Mouse (Mus musculus): ENCODE data around the gene Dlx1. TPM values are rescaled to one million over a fixed set of nuclear protein-coding genes. Genes with fewer than 3 reads are reported as not detected.

Dlx1 gene
- total and polyA plus RNA-seq, 2 experiments from 2014 or later: not detected

DNA sequence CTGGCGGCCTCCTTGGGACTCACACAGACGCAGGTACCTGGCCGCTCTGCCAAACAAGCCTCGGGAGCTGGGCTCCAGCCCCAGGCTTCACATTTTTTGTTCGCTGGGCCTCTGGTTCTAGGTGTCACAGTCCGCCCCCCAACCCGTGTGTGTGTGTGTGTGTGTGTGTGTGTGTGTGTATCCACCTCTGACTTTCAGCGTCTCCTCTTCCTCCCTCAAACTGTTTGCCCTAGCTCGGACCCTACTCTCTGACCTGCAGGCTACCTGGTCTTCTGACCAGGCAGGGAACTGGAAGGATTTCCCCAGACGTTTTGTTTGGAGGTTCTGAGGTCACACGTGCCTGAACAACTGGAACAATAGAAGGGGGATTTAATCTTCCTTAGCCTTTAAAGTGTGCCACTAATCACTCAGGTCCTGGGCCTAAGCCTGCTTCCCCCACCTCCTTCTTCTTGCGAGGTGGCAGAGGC lies 3.2 kb downstream of the Dlx1 start:
- TF ChIP-seq CTCF (IDR thresholded peaks at IDR 0.05; ENCODE audit: low read depth): no peak
- no peak for TF ChIP-seq EP300 (IDR thresholded peaks at IDR 0.05; ENCODE audit: low read depth)
- ATAC-seq (ENCODE audit: insufficient read depth, low read depth) (no peak), DNase-seq (ENCODE audit: low spot score) (no peak)
- H3K9ac ChIP-seq (replicated peaks; ENCODE audit: low read depth, low read length): no peak overlapping the region
- WGBS: 6% methylated on average over 12 of the region's 12 CpGs
- H3K9me3 ChIP-seq (replicated peaks; ENCODE audit: control insufficient read depth, low read length): no peaks in the 10 kb centered on the region
- H3K4me2 ChIP-seq (ENCODE audit: low read depth, low read length): no peak overlapping the region
- H3K36me3 ChIP-seq (replicated peaks; ENCODE audit: control insufficient read depth, insufficient read depth, low read length): no peaks in the 10 kb centered on the region
- H3K27ac ChIP-seq (ENCODE audit: low read depth): no peak overlapping the region
- H3K4me3 ChIP-seq (ENCODE audit: low read depth, low read length): no peak overlapping the region
- H3K27me3 ChIP-seq (ENCODE audit: control insufficient read depth, insufficient read depth, low read length): peaks cover 97% of the 10 kb centered on the region
- peaks cover 9% of the 10 kb centered on the region; the same call in 1 of the 2 replicates for H3K4me1 ChIP-seq (ENCODE audit: control insufficient read depth, insufficient read depth)

DNA sequence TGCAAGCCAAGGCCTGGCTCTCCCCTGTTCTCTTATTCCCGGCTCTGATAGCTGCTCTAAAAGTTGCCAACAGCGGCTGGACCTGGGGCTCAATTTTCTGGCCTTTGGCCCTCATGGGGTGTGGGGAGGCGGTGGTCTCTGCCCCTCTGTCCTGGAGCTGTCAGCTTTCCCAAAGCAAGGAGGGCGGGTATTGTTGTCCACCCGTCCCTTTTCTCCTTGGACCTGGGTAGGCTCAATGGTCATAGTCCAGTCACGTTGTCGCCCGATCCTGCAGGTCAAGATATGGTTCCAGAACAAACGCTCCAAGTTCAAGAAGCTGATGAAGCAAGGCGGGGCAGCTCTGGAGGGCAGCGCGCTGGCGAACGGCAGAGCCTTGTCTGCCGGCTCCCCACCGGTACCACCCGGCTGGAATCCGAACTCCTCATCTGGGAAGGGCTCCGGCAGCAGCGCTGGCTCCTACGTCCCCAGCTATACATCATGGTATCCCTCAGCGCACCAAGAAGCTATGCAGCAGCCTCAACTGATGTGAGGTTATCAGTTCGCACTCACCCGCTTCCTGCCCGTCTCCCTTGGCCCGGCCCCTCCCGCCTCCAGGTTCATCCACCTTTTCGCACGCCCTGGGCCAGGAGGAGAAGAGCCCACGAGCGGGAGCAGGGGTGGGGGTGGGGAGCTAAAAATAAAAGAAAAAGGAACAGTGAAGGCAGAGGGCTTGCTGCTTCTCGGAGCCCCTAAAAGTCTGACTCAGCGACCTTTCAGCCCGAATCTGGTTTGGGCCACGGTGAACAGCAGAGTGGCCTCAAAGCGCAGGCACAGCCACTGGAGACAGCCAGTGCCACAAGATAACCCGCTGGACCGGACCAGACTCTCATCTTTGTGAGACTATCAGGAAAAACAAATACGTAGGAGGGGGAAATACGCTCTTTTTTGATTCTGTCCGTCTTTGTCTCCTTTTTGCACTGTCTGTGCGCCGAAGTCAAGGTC lies 4.4 kb downstream of the Dlx1 start:
- H3K4me2 ChIP-seq (ENCODE audit: low read depth, low read length): no peak overlapping the region
- no peak overlapping the region for H3K9ac ChIP-seq (replicated peaks; ENCODE audit: low read depth, low read length)
- no peak overlapping the region for H3K27ac ChIP-seq (ENCODE audit: low read depth)
- DNase-seq (ENCODE audit: low spot score): no peak
- TF ChIP-seq CTCF (IDR thresholded peaks at IDR 0.05; ENCODE audit: low read depth): no peak
- no peak for TF ChIP-seq EP300 (IDR thresholded peaks at IDR 0.05; ENCODE audit: low read depth)
- peaks cover 97% of the 10 kb centered on the region for H3K27me3 ChIP-seq (ENCODE audit: control insufficient read depth, insufficient read depth, low read length)
- H3K4me1 ChIP-seq (ENCODE audit: control insufficient read depth, insufficient read depth): peaks cover 9% of the 10 kb centered on the region; the same call in 1 of the 2 replicates
- H3K4me3 ChIP-seq (ENCODE audit: low read depth, low read length): no peak overlapping the region
- H3K9me3 ChIP-seq (replicated peaks; ENCODE audit: control insufficient read depth, low read length): no peaks in the 10 kb centered on the region
- WGBS: 1% methylated on average over 43 of the region's 43 CpGs
- no peak for ATAC-seq (ENCODE audit: insufficient read depth, low read depth)
- H3K36me3 ChIP-seq (replicated peaks; ENCODE audit: control insufficient read depth, insufficient read depth, low read length): no peaks in the 10 kb centered on the region

DNA sequence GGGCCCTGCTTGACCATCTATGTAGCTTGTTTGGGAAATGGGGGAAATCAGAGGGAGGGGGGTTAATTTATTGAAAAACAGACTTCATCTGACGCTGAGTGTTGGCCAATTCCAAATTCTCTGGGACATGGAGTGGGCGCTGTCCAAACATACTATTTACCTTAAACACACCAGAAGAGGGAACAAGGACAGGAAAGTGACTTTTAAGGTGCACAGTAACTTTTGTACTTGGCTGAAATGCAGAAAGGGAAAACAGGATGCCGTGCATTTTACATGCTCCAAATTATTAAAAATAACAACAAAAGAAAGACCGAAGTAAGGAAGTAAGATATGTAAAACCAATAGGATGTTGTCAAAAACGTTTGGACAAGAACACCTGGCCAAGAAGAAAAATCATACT lies 5.2 kb downstream of the Dlx1 start:
- no peak for TF ChIP-seq EP300 (IDR thresholded peaks at IDR 0.05; ENCODE audit: low read depth)
- no peak for TF ChIP-seq CTCF (IDR thresholded peaks at IDR 0.05; ENCODE audit: low read depth)
- H3K4me3 ChIP-seq (ENCODE audit: low read depth, low read length): no peak overlapping the region
- H3K9me3 ChIP-seq (replicated peaks; ENCODE audit: control insufficient read depth, low read length): no peaks in the 10 kb centered on the region
- peaks cover 9% of the 10 kb centered on the region; the same call in 1 of the 2 replicates for H3K4me1 ChIP-seq (ENCODE audit: control insufficient read depth, insufficient read depth)
- no peak for ATAC-seq (ENCODE audit: insufficient read depth, low read depth)
- no peak overlapping the region for H3K4me2 ChIP-seq (ENCODE audit: low read depth, low read length)
- H3K9ac ChIP-seq (replicated peaks; ENCODE audit: low read depth, low read length): no peak overlapping the region
- peaks cover 98% of the 10 kb centered on the region for H3K27me3 ChIP-seq (ENCODE audit: control insufficient read depth, insufficient read depth, low read length)
- no peak for DNase-seq (ENCODE audit: low spot score)
- WGBS: 13% methylated on average over 5 of the region's 5 CpGs
- H3K36me3 ChIP-seq (replicated peaks; ENCODE audit: control insufficient read depth, insufficient read depth, low read length): no peaks in the 10 kb centered on the region
- H3K27ac ChIP-seq (ENCODE audit: low read depth): no peak overlapping the region

DNA sequence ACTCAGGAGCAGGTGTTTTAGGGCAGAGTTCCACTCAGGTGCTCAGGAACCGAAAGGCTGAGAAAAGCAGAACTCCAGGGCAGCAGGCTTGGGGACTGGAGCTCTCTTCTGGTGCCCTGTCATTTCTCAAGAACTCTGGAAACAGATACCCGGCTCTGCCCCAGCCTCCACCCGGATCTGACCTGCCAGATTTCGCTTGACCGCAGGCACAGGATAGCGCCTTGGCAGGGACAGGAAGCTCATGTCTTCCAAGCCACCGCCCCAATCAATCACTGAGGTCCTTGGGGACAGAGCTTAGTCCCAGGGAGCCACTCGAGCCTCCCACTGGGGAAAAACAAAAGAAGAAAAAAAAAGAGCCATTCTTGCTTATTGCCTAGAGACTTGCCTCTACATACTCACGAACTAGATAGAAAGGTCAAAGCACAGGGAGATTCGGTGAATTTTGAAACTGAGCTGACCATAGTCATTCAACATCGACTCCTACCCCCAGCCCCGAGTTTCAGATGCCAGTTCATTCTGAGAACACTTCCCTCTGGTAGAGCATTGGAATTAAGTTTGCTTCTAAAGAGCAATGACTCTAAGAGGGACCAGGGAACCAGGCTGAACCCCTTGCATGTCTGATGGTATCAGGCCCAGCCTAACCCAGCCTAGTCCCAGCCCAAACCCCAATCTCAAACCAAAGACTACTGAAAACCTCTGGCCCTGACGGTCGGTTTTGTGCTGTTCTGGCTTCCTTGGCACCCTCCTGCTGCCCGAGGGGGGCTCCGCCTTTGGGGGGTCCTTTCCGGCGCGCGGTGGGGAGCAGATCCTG lies 6.5 kb downstream of the Dlx1 start:
- H3K27me3 ChIP-seq (ENCODE audit: control insufficient read depth, insufficient read depth, low read length): peaks cover 98% of the 10 kb centered on the region
- H3K27ac ChIP-seq (ENCODE audit: low read depth): no peak overlapping the region
- H3K36me3 ChIP-seq (replicated peaks; ENCODE audit: control insufficient read depth, insufficient read depth, low read length): no peaks in the 10 kb centered on the region
- no peak for DNase-seq (ENCODE audit: low spot score)
- no peak for ATAC-seq (ENCODE audit: insufficient read depth, low read depth)
- no peaks in the 10 kb centered on the region for H3K9me3 ChIP-seq (replicated peaks; ENCODE audit: control insufficient read depth, low read length)
- TF ChIP-seq CTCF (IDR thresholded peaks at IDR 0.05; ENCODE audit: low read depth): no peak
- no peak for TF ChIP-seq EP300 (IDR thresholded peaks at IDR 0.05; ENCODE audit: low read depth)
- H3K4me1 ChIP-seq (ENCODE audit: control insufficient read depth, insufficient read depth): peaks cover under 1% of the 10 kb centered on the region; the same call in 1 of the 2 replicates
- WGBS: 4% methylated on average over 20 of the region's 20 CpGs
- no peak overlapping the region for H3K4me3 ChIP-seq (ENCODE audit: low read depth, low read length)
- no peak overlapping the region for H3K9ac ChIP-seq (replicated peaks; ENCODE audit: low read depth, low read length)
- H3K4me2 ChIP-seq (ENCODE audit: low read depth, low read length): no peak overlapping the region

DNA sequence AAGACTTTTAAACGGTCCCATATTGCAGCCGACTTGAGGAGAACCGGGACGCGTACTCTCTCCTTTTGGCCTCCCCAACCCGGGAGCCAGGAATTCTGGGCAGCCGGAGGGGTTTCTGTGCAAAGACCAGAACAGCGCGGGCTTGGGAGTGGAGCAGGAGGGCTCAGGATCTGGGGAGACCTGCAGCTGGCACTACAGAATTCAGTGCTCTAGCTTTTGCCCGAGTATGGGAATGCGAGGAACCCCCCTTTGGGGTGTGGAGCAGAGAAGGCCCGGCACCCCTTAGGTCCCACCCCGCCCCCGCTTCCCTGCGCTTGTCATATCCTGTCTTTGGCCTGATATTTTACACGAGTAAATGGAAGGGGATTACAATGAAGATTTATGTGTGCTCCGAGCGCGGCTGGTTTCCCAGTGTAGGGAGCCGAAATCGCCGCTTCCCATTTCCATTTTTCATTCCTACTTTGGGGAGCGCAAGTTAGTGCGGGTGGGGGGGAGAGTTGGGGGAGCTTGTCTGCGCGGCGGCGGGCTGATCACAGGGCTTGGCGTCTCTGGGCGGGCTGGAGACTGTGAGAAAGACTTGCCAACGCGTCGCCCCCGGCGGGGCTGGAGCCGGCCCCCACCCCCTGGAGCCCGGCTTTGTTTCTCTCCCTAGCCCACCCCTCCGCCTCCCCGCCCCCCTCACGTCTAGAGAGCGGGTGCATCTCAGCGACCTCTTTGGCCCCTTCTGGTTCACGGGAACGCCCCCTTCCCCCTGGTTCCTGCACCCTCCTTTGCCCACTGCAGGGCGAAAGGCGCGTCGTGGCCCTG lies 12.9 kb downstream of the Dlx1 start:
- H3K4me3 ChIP-seq (ENCODE audit: low read depth, low read length): peak overlapping the region; percentile 24
- H3K36me3 ChIP-seq (replicated peaks; ENCODE audit: control insufficient read depth, insufficient read depth, low read length): no peaks in the 10 kb centered on the region
- DNase-seq (ENCODE audit: low spot score) (no peak), ATAC-seq (ENCODE audit: insufficient read depth, low read depth) (no peak)
- 2% methylated on average over 48 of the region's 48 CpGs for WGBS
- no peak for TF ChIP-seq EP300 (IDR thresholded peaks at IDR 0.05; ENCODE audit: low read depth)
- no peak for TF ChIP-seq CTCF (IDR thresholded peaks at IDR 0.05; ENCODE audit: low read depth)
- H3K27me3 ChIP-seq (ENCODE audit: control insufficient read depth, insufficient read depth, low read length): peaks cover 100% of the 10 kb centered on the region
- no peak overlapping the region for H3K9ac ChIP-seq (replicated peaks; ENCODE audit: low read depth, low read length)
- peak overlapping the region; percentile 16 for H3K4me2 ChIP-seq (ENCODE audit: low read depth, low read length)
- no peaks in the 10 kb centered on the region for H3K9me3 ChIP-seq (replicated peaks; ENCODE audit: control insufficient read depth, low read length)
- H3K27ac ChIP-seq (ENCODE audit: low read depth): no peak overlapping the region
- 0 out of 2 replicates have a peak, but pooled peaks cover 5% of the 10 kb centered on the region for H3K4me1 ChIP-seq (ENCODE audit: control insufficient read depth, insufficient read depth)

Measured in heart, postnatal 0 days (tissue).